Mouse (Mus musculus): Measurements from ENCODE around the gene Elmo3. TPM values are rescaled to one million over a fixed set of nuclear protein-coding genes. Genes with fewer than 3 reads are reported as not detected.
A peak's percentile ranks its signal among the peaks of the same experiment; 100 is the strongest.

Elmo3 gene
- polyA plus RNA-seq, 1 experiment from 2014 or later, result 18.9 TPM

DNA sequence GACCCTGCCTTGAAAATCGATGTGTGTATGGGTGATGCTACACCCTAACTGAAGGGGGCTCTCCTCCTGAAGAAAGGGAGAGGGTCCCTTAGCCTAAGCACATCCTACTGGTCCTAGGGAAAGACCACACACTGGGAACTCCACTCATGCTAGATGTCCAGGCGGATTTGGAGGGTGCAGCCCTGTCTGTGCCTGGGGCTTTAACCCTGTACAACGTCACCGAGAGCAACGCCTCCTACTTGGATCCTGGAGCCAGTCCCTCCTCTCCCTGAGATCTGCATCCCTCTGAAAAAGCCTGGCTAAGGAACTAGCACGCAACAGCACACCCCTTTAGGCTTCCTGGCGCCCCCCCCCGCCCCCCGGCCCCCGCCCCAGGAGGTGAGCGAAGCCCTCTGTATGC, 30.0 kb upstream of the Elmo3 start:
- H3K4me1 ChIP-seq (ENCODE audit: control insufficient read depth, insufficient read depth, low read length), result peaks cover 22% of the 10 kb centered on the region
- H3K4me2 ChIP-seq (ENCODE audit: low read depth, low read length), result peak overlapping the region; percentile 68
- H3K4me3 ChIP-seq (replicated peaks; ENCODE audit: low read length), result peak overlapping the region; percentile 47; the same call in 1 of the 2 replicates
- peaks cover 80% of the 10 kb centered on the region for H3K27me3 ChIP-seq (ENCODE audit: control insufficient read depth, insufficient read depth, low read length)
- no peak for ATAC-seq (ENCODE audit: insufficient read depth, low FRiP score)
- H3K9ac ChIP-seq (ENCODE audit: low read length), result no peak overlapping the region; the same call in 1 of the 2 replicates
- WGBS, result 7% methylated on average over 11 of the region's 11 CpGs
- no peak overlapping the region for H3K27ac ChIP-seq (ENCODE audit: low read length)
- H3K9me3 ChIP-seq (replicated peaks; ENCODE audit: control insufficient read depth, low read length), result no peaks in the 10 kb centered on the region
- no peaks in the 10 kb centered on the region for H3K36me3 ChIP-seq (ENCODE audit: control insufficient read depth, insufficient read depth, low read length)

DNA sequence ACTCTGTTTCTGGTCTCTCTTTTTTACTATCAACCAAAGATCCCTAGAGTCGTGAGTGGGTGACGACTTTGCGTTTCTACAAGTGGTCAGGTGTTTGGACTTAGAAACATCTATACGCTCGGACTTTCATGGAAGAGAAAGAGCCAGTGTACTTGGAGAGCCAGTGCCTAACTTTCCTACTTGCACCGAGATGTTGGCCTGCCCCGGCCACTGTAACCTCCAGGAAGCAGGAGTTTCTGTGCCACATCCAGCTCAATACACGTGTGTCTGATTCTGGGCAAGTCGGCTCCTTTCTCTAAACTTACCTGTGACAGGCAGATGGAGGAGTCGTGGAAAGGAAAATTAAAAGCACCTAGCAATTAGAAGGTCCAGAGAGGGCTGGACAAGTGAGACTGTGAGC, 29.6 kb upstream of the Elmo3 start, which contains the start of gene Nol3:
Gene Nol3, plus strand, starts transcription at position 301 of the 400 bp plus-strand sequence.
- Histone ChIP-seq H3K9me3 (replicated peaks; ENCODE audit: control insufficient read depth, low read length) (no peaks in the 10 kb centered on the region), H3K36me3 (ENCODE audit: control insufficient read depth, insufficient read depth, low read length) (no peaks in the 10 kb centered on the region), H3K9ac (ENCODE audit: low read length) (peak within 1 kb of the TSS; percentile 60), H3K4me2 (ENCODE audit: low read depth, low read length) (peak within 1 kb of the TSS; percentile 68), H3K4me3 (replicated peaks; ENCODE audit: low read length) (peak within 1 kb of the TSS; percentile 47), H3K4me1 (ENCODE audit: control insufficient read depth, insufficient read depth, low read length) (peaks cover 17% of the 10 kb centered on the region), H3K27ac (ENCODE audit: low read length) (no peak within 1 kb of the TSS), H3K27me3 (ENCODE audit: control insufficient read depth, insufficient read depth, low read length) (peaks cover 75% of the 10 kb centered on the region)
- no peak for ATAC-seq (ENCODE audit: insufficient read depth, low FRiP score)
- WGBS, result 6% methylated on average over 10 of the region's 10 CpGs

DNA sequence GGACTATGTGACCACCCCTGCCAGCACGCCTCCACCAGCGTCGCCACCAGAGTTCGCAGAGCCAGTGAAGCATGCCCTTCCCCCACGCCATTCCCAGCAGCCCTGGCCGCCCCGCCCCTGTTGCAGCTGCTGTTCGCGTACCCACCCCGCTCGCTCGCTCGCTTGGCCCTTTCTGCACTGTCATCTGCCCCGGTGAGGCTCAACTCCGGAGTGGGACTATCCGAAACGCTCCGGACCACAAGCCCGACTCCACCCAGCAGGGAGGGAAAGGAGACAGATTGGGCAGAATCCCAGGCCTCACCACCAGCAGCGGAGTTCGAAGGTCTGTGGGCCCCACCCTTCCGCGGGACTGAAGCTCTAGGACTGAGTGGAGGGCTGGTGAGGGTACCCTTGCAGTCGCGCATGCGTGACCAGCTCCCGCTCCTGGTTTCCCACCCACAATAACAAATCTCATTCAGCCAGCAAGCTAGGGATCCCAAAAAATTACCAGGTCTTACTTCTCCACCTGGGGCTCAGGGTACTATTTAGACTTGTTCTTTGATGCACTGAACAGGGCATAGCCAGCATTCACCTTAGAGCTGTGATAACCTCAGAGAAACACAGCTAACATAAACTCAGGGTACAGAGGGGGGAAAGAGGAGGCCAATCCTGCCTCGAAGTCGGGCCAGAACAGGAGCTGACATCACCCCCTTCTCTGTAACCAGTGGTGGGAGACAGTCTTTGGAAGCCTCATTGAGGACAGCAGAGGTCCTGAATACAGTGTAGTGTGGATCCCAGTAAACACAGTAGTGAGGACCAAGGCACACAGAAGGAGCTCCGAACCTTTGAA, 28.9 kb upstream of the Elmo3 start:
- H3K27ac ChIP-seq (ENCODE audit: low read length), result no peak overlapping the region
- H3K9me3 ChIP-seq (replicated peaks; ENCODE audit: control insufficient read depth, low read length), result no peaks in the 10 kb centered on the region
- 4% methylated on average over 30 of the region's 30 CpGs for WGBS
- peak overlapping the region; percentile 68 for H3K4me2 ChIP-seq (ENCODE audit: low read depth, low read length)
- H3K27me3 ChIP-seq (ENCODE audit: control insufficient read depth, insufficient read depth, low read length), result peaks cover 68% of the 10 kb centered on the region
- H3K9ac ChIP-seq (ENCODE audit: low read length), result peak overlapping the region; percentile 60
- H3K4me1 ChIP-seq (ENCODE audit: control insufficient read depth, insufficient read depth, low read length), result peaks cover 16% of the 10 kb centered on the region
- peak overlapping the region; percentile 47 for H3K4me3 ChIP-seq (replicated peaks; ENCODE audit: low read length)
- ATAC-seq (ENCODE audit: insufficient read depth, low FRiP score), result peak; percentile 68; the same call in 1 of the 2 replicates
- H3K36me3 ChIP-seq (ENCODE audit: control insufficient read depth, insufficient read depth, low read length), result no peaks in the 10 kb centered on the region

DNA sequence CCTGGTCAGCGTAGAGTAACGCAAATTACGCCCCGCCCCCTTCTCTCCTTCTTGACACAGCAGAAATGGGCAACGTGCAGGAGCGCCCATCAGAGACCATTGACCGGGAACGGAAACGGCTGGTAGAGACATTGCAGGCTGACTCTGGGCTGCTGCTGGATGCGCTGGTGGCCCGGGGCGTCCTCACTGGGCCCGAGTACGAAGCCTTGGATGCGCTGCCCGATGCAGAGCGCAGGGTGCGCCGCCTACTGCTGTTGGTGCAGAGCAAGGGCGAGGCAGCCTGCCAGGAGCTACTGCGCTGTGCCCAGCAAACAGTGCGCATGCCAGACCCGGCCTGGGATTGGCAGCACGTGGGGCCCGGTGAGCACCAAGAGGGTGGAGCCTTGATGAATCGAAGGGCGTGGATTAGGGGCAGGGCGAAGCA, 26.5 kb upstream of the Elmo3 start:
- peaks cover 16% of the 10 kb centered on the region for H3K4me1 ChIP-seq (ENCODE audit: control insufficient read depth, insufficient read depth, low read length)
- H3K4me2 ChIP-seq (ENCODE audit: low read depth, low read length), result peak overlapping the region; percentile 50
- H3K9me3 ChIP-seq (replicated peaks; ENCODE audit: control insufficient read depth, low read length), result no peaks in the 10 kb centered on the region
- no peak overlapping the region for H3K9ac ChIP-seq (ENCODE audit: low read length)
- peak; percentile 71 for ATAC-seq (ENCODE audit: insufficient read depth, low FRiP score)
- peaks cover 54% of the 10 kb centered on the region for H3K27me3 ChIP-seq (ENCODE audit: control insufficient read depth, insufficient read depth, low read length)
- H3K27ac ChIP-seq (ENCODE audit: low read length), result no peak overlapping the region
- H3K36me3 ChIP-seq (ENCODE audit: control insufficient read depth, insufficient read depth, low read length), result no peaks in the 10 kb centered on the region
- H3K4me3 ChIP-seq (replicated peaks; ENCODE audit: low read length), result peak overlapping the region; percentile 22
- 2% methylated on average over 28 of the region's 28 CpGs for WGBS

GRCm38 (mm10) chr8:105280567-105280966, 24.8 kb upstream of the Elmo3 start:
- no peak for ATAC-seq (ENCODE audit: insufficient read depth, low FRiP score)
- Histone ChIP-seq H3K4me1 (ENCODE audit: control insufficient read depth, insufficient read depth, low read length) (peaks cover 16% of the 10 kb centered on the region), H3K27me3 (ENCODE audit: control insufficient read depth, insufficient read depth, low read length) (peaks cover 38% of the 10 kb centered on the region), H3K36me3 (ENCODE audit: control insufficient read depth, insufficient read depth, low read length) (no peaks in the 10 kb centered on the region), H3K27ac (ENCODE audit: low read length) (no peak overlapping the region), H3K9me3 (replicated peaks; ENCODE audit: control insufficient read depth, low read length) (no peaks in the 10 kb centered on the region), H3K4me2 (ENCODE audit: low read depth, low read length) (no peak overlapping the region), H3K9ac (ENCODE audit: low read length) (no peak overlapping the region), H3K4me3 (replicated peaks; ENCODE audit: low read length) (no peak overlapping the region)
- WGBS, result 77% methylated on average over 3 of the region's 3 CpGs

- no peak overlapping the region for H3K9ac ChIP-seq (ENCODE audit: low read length)
- no peak overlapping the region for H3K27ac ChIP-seq (ENCODE audit: low read length)
- WGBS, result 78% methylated on average over 12 of the region's 12 CpGs
- peaks cover 30% of the 10 kb centered on the region for H3K27me3 ChIP-seq (ENCODE audit: control insufficient read depth, insufficient read depth, low read length)
- peaks cover 7% of the 10 kb centered on the region; the same call in 1 of the 2 replicates for H3K4me1 ChIP-seq (ENCODE audit: control insufficient read depth, insufficient read depth, low read length)
- H3K9me3 ChIP-seq (replicated peaks; ENCODE audit: control insufficient read depth, low read length), result no peaks in the 10 kb centered on the region
- H3K4me2 ChIP-seq (ENCODE audit: low read depth, low read length), result no peak overlapping the region
- no peak for ATAC-seq (ENCODE audit: insufficient read depth, low FRiP score)
- H3K36me3 ChIP-seq (ENCODE audit: control insufficient read depth, insufficient read depth, low read length), result no peaks in the 10 kb centered on the region
- H3K4me3 ChIP-seq (replicated peaks; ENCODE audit: low read length), result no peak overlapping the region
These were observed 23.6 kb upstream of the Elmo3 start for GRCm38 (mm10) chr8:105281821-105282220.

DNA sequence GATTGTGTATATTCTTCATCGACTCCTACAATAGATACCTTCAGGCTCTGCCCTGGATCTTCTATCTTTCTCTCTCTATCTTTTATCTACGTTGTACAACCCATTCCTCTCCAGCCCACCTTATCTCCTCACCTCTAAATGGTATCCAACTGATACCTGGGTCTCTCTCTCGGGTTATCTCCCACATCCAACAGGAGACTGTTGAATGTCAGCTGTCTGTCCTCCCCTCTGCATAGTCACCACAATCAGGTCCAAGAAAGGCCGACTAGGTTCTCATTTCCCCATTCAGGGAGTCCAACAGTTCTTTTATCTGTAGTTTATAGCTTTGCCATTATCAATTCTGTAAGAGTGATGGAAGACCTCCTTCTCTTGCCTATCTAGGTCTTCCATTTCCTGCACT, 23.2 kb upstream of the Elmo3 start:
- 84% methylated on average over 4 of the region's 4 CpGs for WGBS
- no peak overlapping the region for H3K4me3 ChIP-seq (replicated peaks; ENCODE audit: low read length)
- peaks cover 7% of the 10 kb centered on the region; the same call in 1 of the 2 replicates for H3K4me1 ChIP-seq (ENCODE audit: control insufficient read depth, insufficient read depth, low read length)
- no peak overlapping the region for H3K4me2 ChIP-seq (ENCODE audit: low read depth, low read length)
- H3K27me3 ChIP-seq (ENCODE audit: control insufficient read depth, insufficient read depth, low read length), result peaks cover 26% of the 10 kb centered on the region
- no peak for ATAC-seq (ENCODE audit: insufficient read depth, low FRiP score)
- H3K9me3 ChIP-seq (replicated peaks; ENCODE audit: control insufficient read depth, low read length), result no peaks in the 10 kb centered on the region
- H3K9ac ChIP-seq (ENCODE audit: low read length), result no peak overlapping the region
- H3K27ac ChIP-seq (ENCODE audit: low read length), result no peak overlapping the region
- no peaks in the 10 kb centered on the region for H3K36me3 ChIP-seq (ENCODE audit: control insufficient read depth, insufficient read depth, low read length)

- Histone ChIP-seq H3K9ac (ENCODE audit: low read length) (no peak overlapping the region), H3K4me1 (ENCODE audit: control insufficient read depth, insufficient read depth, low read length) (peaks cover 7% of the 10 kb centered on the region; the same call in 1 of the 2 replicates), H3K27me3 (ENCODE audit: control insufficient read depth, insufficient read depth, low read length) (peaks cover 20% of the 10 kb centered on the region), H3K36me3 (ENCODE audit: control insufficient read depth, insufficient read depth, low read length) (no peaks in the 10 kb centered on the region), H3K27ac (ENCODE audit: low read length) (no peak overlapping the region), H3K9me3 (replicated peaks; ENCODE audit: control insufficient read depth, low read length) (no peaks in the 10 kb centered on the region), H3K4me2 (ENCODE audit: low read depth, low read length) (no peak overlapping the region), H3K4me3 (replicated peaks; ENCODE audit: low read length) (no peak overlapping the region)
- WGBS, result 28% methylated on average over 23 of the region's 23 CpGs
- peak; percentile 64 for ATAC-seq (ENCODE audit: insufficient read depth, low FRiP score)
These were observed 22.3 kb upstream of the Elmo3 start for GRCm38 (mm10) chr8:105283074-105283473.

DNA sequence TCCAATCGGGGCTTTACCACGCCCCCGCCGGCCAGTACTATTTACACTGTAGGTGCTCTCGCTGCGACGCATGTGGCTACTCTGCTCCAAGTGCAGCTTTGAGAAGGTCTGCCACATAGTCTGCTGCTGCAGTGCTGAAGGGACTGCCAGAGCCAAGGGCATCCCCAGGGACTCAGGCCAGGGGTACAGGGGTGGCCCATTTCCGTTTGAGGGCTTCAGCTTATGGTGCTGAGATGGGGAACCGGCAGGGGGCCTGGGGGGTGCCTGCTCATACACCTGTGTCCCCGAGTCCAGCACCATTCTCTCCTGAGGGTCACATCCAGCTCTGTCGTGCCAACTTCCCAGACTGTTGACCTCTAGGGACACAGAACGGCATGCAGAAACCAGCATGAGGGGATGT, 19.9 kb upstream of the Elmo3 start:
- 49% methylated on average over 12 of the region's 12 CpGs for WGBS
- no peak overlapping the region for H3K27ac ChIP-seq (ENCODE audit: low read length)

More for the DNA sequence above, 19.9 kb upstream of the Elmo3 start:
- Histone ChIP-seq H3K4me3 (replicated peaks; ENCODE audit: low read length) (no peak overlapping the region), H3K9ac (ENCODE audit: low read length) (no peak overlapping the region), H3K27me3 (ENCODE audit: control insufficient read depth, insufficient read depth, low read length) (peaks cover 3% of the 10 kb centered on the region; the same call in 1 of the 2 replicates), H3K36me3 (ENCODE audit: control insufficient read depth, insufficient read depth, low read length) (no peaks in the 10 kb centered on the region), H3K4me1 (ENCODE audit: control insufficient read depth, insufficient read depth, low read length) (peaks cover 18% of the 10 kb centered on the region), H3K4me2 (ENCODE audit: low read depth, low read length) (no peak overlapping the region), H3K9me3 (replicated peaks; ENCODE audit: control insufficient read depth, low read length) (no peaks in the 10 kb centered on the region)
- no peak for ATAC-seq (ENCODE audit: insufficient read depth, low FRiP score)

All from stomach, embryonic 16.5 days (tissue).